Mouse (Mus musculus) B cell, adult 2 months (primary cell): ENCODE data around the gene Smug1.
A peak's percentile ranks its signal among the peaks of the same experiment; 100 is the strongest.

Source experiments
- DNase-seq, 2 experiments: peaks; one replicate each; pipeline ENCODE4 v3.0.0; 2022

Gene Smug1

DNA sequence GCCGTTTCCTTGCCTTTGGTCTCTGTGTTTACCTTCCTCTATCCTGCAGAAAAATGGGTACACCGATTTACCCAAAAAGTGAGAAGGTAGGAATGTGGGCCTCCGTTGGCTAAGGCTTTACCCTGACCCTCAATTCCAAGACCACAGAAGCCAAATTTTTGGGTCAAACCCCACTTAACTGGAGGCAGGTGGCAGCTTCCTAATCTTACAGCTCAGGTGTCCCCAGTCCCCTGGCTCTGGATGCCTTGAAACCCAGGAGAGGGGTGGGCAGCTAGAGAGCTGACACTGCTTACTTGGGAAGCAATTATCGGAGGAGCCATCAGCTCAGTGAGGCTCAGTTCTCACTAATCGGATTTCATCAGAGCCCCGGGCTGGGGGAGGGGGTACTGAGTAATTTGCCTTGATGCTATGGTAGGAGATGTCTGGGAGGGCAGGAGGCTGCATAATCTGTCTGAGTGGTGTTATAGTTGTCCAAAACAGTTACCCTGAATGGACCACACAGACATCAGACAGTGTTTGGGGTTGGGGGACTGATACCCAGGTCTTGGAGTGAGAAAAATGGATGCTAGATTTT is at the start of gene Smug1:
Gene Smug1, minus strand, starts transcription at position 51 of the 574 bp plus-strand sequence.
- DNase-seq: no peak

DNA sequence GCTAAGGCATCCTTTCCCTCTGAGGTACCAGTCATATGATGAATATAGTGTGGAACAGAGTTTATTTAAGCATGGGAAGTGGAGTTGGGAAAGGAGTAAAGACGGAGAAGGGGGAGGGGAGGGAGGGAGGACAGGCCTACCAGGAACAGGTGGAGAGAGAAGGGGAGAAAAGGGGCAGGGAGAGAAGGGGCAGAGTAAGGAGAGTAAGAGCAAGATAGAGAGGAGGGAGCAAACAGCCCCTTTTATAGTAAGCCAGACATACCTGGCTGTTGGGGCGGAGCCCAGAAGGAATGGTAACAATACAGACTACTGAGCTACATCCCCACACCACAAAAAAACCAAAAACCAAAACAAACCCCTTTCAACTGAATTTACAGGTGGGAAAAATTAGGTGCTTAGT is 49.2 kb upstream of the Smug1 start:
- DNase-seq: no peak

DNA sequence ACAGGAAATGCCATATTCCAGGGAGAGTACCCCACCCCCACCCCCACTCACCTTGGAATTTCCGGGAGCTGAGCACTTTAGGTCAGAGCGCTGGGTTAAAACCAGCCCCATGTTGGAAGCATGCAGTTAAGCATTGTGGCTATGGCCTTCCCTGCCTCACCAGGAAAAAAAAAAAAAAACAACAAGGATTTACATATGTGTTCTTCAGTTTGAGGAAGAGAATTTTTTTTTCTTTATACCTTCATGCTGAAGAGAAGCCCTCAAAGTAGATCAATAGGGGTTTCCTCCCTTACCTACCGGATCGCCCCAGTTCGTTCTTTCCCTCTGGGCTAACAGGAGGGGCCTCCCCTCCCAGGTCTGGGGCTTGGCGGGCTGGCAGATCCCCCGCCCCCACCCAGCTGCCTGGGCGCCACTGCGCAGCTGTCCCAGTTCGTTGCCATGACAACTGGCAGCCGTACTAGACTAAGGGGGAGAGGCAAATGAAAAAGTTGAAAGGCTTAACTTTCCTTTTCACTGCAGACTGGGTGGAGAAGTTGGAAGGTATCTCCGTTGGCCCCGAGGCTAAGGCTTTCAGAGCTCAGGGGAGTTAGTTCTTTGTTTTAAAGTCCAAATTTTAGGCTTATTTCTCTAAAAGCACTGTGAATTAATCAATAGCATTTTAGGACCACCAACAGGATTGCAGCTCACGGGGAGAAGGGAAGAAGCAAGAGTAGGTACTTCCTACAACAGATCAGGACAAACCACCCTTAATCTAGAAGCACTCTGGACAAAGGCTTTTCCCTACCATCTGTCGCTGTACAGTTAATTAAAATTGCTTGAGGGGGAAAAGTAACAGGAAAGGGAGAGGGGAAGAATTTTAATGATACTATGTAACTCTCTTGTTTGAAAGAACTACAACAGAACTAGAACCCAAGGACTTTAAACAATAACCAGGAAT is 48.3 kb upstream of the Smug1 start:
- DNase-seq: peak; percentile 70 to 76

DNA sequence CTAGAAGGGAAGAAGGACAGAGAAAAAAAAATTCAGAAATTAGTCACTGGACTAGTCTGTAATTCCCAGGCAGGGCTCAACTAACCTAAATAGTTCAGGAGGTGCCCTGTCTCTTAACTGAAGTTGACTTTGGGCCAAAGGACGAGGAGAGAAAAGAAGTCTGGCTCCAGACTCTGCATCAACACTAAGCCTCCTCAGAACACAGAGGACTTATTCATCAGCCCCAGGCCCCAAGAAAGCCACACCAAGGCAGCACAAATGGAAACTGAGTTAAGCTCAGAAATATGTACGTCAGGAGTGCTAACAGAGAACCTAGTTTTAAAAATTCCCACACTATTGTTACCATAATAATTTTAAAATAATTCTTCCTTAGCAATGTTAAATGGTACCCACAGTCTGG is 47.3 kb upstream of the Smug1 start:
- DNase-seq: no peak

DNA sequence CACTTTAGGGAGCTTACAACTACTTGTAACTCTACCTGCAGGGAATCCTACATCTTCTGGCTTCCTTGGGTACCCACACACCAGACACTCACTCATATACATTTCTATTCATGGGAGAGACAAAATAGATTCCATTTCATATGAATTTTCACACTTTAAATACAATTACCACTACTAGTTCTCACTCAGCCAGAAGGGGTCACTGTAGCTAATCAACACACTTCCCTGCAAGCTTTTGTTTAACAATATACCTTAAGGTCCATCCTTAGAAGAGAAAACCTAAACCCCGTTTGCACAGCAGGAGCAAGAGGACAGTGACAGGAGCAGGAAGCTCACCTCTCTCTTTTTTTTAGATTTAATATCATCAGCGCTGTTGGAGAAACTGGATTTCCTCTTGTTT is 38.3 kb upstream of the Smug1 start:
- DNase-seq: peak; percentile 6 to 17

DNA sequence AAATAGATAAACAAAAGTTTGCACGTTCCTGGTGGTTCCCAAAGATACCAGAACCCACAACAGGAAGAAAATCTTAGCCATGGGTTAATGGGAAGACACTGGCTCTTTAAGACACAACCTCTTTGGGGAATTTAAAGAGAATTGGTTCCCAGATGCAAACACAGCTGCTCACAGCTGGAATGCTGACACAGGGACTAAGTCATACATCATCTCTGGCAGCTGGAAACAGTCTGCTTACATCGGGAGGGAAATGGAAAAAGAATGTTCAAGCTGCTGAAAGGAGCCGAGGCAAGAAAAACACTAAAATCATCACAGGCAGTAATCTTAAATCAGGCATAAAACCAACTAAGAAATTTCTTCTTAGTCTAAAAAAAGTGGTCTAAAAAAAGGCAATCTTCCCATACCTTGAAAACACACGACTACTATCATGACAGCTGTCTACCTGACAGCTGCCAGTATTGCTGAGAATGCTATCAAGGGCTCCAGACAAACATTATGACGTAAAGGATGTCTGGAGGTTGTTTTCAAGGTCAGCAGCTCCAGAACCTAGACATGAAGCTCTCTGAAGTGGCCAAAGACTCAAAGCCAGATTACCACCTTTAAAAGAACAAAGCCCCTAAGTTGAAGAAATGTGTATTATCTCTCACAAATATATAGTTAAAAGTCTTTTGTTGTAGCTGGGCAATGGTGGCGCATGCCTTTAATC is 35.3 kb upstream of the Smug1 start:
- no peak for DNase-seq

DNA sequence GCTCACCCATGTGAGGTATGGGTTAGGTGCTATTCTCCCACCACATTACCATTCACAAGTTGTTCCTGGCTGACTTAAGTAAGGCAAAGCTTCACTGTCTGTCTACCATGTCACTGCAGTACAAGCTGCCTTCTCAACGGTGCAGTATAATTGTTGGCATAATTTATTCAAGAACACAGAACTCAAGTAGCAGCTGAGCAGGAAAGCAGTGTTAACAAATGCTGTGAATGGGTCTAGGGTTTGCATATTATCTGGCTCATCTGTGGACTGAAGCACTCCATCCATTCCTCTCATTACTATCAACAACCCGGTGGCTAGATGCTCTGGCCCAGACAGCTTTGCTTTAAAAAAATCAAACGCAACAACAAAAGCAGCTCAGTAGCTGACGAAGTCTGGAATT is 30.9 kb upstream of the Smug1 start:
- DNase-seq: no peak

DNA sequence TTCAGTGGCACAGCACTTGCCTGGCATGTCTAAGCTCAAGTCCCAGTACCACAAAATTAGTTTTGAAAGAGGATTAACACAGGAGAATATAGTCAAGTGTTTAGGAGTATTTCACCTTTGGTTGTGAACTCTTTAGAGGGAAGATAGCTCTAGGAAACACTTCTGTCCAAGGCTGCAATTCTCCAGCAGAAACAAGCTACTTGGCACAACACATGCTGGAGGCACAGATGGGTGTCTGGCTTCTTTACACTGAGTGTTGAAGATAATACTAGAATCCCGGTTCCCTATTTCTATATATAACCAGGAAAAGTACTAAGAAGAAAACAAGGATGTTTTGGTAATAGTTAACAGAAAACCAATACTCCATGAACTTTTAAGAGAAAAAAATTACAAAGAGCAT is 29.9 kb upstream of the Smug1 start:
- no peak for DNase-seq

DNA sequence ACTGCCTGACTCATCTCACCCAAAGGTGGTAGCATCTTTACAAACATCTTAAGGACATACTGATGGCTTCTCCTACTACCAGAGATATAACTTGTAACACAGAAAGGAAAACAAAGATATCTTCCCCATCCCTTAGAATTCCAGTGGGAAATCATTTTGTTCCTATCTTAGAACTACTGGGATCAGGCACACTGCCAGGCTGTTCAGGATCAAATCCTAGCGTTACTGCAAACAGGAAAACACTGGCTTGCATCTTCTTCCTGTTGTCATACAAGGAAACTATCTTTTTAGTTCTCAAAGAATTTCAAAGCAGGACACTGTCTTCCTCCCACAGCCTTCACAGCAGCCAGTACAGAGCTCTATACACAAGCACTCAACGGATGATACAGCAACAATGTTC is 26.7 kb upstream of the Smug1 start:
- no peak for DNase-seq

DNA sequence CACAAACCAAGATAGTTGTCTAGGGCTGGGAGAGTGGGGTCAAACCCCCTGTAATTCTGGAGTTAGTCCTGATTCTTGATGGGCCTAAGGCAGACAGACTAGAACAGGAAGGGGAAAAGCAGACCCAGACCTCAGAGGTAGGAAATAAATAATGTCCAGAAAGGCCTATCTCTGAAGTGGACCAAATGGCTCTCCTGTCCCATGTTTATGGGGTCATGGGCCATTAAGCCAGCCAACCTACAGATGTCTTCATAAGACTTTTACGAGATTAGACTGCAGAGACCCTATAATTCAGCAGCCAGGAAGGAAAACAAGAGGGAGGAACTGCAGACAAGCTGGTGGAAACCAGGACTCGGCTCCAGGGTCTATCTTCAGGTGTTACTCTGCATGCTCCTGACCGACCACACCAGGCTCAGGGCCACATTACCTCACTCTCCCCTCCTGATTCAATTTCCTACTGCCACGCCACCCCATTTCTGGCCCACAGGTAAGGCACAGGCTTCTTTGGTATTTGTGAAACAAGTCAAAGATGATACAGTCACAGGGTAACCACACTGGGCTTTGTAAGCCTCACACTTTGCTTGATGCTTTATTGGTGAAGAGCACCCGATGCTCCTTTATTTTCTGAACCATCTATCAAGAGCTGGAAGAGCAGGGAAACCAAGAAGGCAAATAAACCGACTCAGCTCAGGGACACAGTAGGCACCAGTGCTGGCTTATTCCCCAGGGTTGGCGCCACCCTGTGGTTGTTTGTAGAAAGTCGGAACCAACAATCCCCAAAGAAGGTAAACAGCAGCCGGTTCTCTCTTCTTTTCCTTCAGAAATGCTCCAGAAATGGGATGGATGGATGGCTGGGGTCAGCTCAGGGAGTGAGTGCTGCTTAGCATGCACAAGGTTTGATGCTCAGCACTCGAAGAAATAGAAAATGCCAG is 23.9 kb upstream of the Smug1 start:
- peak; percentile 71 to 73 for DNase-seq

DNA sequence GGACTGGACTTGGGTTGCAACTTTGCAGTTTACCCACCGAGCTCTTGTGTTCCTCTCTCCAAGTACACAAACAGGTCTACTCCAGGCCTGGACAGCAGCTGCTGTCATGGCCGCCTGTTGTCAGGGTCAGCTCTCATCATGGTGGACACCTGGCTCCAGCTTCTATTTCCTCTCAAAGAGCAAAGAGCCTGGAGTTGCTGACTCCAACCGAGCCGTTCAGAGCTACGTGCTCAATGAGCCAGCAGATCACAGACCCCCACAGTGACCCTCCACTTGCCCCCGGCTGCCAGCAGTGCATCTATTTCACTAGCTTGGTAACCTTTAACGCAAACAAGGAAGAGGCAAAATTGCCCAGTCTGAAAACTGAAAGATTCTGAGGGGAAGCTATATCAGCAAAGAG is 23.2 kb upstream of the Smug1 start:
- no peak for DNase-seq

DNA sequence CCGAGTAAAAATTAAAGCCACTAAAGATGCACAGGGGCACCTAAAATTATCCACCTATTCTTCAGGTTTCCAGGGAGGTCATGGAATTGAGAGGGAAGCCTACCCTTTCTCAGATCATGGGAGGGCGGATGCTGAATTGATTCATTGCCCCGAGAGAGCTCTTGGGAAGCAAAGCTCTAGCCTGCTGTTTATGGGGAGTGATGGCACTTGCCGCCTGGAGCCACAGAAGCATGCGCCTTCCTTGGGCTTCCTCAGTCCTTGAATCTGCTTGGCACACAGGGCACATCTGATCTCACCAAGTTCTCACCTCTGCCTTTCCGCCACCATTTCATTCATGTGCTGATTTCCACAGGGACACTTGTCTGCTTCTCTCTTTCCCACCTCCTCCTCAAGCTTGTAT is 20.9 kb upstream of the Smug1 start:
- DNase-seq: no peak

DNA sequence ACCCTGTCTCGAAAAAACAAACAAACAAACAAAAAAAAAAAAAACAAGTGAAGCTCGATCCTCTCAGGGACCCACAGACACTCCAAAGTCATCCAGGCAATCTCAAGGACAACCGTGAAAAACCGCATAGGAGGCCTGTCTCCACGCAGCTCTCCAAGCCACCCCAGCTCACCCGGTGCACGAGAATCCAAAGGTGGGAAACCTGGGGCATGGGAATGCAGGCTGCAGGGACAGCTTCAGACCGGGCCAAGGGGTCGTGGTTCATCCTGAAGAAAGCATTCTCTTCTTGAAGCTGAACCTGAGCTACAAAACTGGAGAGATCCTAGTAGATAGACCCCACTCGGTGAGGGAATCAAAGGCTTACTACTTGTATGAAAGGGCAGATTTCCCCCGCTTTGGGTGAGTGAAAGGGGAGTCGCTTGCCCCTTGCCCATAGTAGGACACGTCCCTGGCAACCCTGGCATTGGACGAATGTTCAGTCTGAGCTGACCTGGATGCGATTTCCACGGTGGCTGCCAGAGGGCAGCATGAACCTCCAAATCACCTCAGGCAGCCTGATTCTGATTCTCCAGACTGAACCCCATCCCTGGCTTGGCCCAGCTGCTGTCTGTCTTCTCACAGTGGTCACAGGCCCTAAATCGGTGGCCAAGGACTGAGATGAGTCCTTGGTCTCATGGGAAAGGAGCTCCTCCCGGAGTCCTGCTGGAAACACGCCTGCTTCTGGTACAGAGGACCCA is 18.7 kb upstream of the Smug1 start:
- peak in 1 of 2 experiments; percentile 42 for DNase-seq

DNA sequence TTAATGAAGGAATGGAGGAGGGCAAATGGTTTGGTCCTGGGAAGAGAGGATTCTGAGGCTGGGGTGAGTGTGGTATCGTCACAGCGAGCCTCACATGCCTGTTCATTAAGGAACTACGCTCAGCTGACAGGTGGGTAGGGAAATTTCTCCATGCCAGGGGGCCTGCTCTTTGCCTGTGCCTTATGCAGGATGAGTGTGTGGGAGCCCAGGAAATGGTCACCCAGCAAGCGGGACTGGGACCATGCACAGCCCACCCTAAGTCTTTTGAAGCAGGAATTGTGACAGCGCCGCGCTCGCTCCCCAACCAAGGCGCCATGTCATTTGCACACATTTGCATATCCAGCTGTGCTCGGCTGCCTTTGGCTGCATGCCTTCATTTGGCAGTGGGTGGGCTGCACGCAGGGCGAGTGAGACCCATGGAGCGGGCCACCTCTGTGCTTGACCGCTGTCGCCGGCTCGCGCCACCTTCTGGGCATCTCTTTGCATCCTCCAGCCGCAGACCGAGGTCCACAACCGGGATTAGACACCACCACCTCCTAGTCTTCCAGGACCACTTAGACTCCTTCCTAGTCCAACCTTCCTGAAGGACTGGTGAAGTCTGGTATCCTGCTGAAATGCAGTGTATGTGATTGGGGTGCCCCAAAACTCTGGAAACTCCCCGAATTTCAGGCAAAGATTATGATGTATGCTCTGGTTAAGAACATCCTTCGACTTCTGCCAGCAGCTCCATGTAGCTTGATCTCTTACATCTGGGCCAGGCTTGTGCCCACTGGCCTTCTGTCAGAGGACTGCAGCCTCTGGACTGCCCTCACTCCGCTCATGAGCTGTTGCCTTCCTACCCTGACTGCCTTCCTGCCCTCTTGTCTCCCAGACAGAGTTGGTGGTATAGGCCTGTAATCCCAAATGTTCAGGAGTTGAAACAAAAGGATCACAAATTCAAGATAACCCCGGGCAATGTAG is 17.0 kb upstream of the Smug1 start:
- DNase-seq: peak in 1 of 2 experiments; percentile 36

DNA sequence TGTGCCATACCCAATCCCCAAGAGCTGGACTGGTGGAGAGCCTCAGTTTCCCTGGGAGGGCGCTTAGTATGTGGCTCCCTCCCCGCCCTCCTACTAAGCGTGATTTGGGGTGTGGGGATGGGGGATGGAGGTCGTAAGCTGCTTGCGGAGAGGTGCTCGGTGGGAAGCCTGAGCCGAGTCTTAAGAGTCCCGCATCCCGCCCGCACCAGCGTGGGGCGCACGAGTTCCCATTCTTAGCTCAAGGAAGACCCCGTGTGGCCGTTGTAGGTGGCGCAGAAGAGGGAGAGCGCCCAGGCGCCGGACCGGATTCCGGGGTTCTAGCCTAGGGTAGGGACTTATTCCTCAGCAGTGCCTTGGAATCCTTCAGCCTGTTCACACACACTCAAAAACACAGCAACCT is 16.2 kb upstream of the Smug1 start:
- peak; percentile 68 to 72 for DNase-seq

DNA sequence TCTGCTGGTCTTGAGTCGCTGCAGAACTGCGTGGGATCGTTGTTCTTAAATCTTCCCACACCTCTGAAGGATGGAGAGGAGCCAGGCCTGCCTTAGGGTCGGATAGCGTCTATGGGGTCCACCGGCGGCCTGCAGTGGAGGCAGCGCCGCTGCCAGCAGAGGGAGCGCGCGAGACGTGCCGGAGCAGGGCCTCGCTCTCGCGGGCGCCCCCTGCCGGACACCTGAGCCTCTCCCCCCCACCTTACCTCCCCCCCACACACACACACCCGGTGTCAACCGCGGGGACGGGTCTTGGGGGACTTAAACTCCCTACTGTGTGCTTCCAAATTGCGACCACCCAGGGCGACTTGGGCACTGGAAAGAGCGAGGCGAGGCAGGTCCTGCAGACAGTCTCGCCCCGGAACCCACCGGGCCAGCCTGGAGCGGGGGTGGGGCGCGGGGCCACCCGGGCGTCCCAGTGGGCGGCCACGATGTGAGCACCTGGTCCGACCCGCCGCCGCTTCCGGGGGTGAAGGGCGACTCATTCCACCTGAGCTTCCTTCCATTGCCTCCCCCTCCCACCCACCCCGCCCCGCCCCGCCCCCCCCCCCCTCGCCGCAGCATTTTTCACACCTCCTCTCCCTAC is 15.4 kb upstream of the Smug1 start:
- DNase-seq: peak; percentile 90 to 93

DNA sequence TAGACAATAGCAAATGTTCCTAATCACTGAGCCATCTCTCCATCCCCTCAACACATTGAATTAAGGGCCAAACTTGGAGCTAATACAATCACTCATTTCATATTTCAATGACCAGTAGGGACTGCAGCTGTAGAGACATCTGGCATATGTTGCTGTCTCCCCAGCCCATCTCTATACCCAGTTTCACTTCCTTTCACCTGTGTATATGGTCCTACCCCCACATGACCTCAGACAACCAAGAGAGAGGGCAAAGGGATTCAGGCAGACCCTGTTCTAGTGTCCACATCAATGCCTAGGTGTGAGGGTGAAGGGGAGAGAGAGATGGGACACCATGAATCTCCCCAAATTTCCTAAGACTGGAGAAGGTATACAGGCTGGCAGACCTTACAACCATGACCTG is 13.5 kb upstream of the Smug1 start:
- DNase-seq: no peak

DNA sequence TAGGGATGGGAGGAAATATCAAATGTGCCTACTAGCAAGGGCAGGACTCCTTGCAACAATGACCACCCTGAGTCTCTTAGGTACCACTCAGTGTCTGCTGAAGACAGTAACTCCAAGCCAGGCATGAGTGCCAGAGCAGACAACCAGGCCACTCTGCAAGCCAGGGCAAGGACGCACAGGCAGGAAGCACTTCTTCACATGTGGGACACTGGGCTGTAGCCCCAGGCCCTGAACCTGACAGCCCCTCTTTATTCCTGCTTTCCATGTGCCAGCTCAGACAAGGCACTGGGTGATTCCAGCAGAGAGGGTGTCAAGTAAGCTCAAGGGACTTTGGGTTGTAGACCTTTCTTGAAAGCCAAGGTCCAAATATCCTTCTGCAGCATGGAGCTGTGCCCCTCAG is 11.9 kb upstream of the Smug1 start:
- no peak for DNase-seq

DNA sequence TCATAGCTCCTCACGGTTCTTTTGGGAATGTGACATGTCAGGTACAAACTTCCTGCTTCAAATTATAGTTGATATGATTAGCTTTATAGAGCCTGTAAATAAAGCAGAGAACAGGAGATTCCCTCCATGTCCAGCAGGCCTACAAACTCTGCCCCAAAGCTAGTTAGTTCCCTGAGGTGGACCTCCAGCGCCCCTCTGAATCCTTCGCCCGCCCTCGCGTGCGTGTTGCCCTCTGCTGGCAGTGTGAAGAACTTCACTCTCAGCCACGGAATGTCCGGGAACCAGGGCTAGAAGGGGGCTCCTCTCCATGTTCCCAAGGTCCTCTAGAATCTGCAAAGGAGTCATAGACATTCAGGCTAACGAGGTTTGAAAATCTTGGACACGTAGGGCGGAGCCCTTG is 11.2 kb upstream of the Smug1 start:
- DNase-seq: peak; percentile 65 to 70

DNA sequence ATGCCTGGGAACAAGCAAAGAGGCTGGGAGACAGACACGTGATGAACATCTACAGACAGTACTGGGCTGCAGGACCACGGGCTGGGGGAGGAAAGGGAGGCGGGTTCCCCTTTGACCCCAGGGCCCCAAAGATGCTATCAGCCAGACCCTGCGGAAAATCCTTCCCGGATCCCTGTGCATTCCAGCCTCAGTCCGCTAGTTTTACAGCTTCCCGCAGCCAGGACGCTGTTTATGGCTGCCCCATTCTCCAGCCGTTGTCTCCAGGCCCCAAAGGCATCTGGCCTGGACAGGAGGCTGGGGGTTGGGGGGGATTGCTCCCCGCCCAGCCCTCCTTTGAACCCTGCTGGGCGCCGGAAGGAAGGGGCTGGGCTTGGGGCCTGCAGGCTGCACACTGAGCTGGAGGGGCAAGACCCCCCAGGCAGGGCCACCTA is 10.7 kb upstream of the Smug1 start:
- no peak for DNase-seq
